Mouse (Mus musculus) cerebellum, adult 2 months (tissue): ENCODE measurements at regions not wholly inside any gene's neighbourhood (a gene's known extent, or its start where the extent isn't known, plus 50 kb on each side); places are given as distances from the start of the nearest gene placed in this dataset.
A peak's percentile ranks its signal among the peaks of the same experiment; 100 is the strongest.

Experiments used
- DNase-seq, 2 experiments: peaks; one replicate each; pipeline ENCODE4 v3.0.0; 2021
- H3K27ac ChIP-seq: fragments of 200-500 bp; 2 replicates; pipeline ENCODE4 v1.5.1; 2012; ENCODE audit warnings: low read length, control low read depth, inconsistent platforms; ENCODE audit not compliant: insufficient read depth
- H3K27me3 ChIP-seq: fragments of 200-500 bp; 2 replicates; pipeline ENCODE4 v1.6.1; 2012; ENCODE audit warnings: inconsistent platforms, mild to moderate bottlenecking, low read length, moderate library complexity; ENCODE audit not compliant: control insufficient read depth, insufficient read depth
- H3K4me1 ChIP-seq: fragments of 200-500 bp; 2 replicates; pipeline ENCODE4 v1.6.1; 2011; ENCODE audit warnings: low read length; ENCODE audit not compliant: control insufficient read depth, insufficient read depth
- H3K4me3 ChIP-seq: fragments of 200-500 bp; replicated peaks from 2 replicates; pipeline ENCODE3; 2011; ENCODE audit warnings: mild to moderate bottlenecking, low read depth, low read length, control low read depth; ENCODE audit not compliant: insufficient read depth
- CTCF ChIP-seq: fragments of 200-500 bp; IDR thresholded peaks from 2 replicates; pipeline ENCODE4 v1.5.1; 2011; ENCODE audit warnings: low read depth, mild to moderate bottlenecking, control low read depth, low read length, moderate library complexity, borderline replicate concordance; ENCODE audit not compliant: insufficient read depth
- POLR2A ChIP-seq: fragments of 200-500 bp; IDR thresholded peaks from 2 replicates; pipeline ENCODE4 v1.6.1; 2011; ENCODE audit warnings: low read length, control low read depth, borderline replicate concordance; ENCODE audit not compliant: insufficient read depth
- WGBS: fragments of 180-500 bp; shearing (Covaris S2); methylation state at CpG from one replicate; pipeline ENCODE4 v1.1.7; 2018; 5-methylcytosine and 5-hydroxymethylcytosine counted together

DNA sequence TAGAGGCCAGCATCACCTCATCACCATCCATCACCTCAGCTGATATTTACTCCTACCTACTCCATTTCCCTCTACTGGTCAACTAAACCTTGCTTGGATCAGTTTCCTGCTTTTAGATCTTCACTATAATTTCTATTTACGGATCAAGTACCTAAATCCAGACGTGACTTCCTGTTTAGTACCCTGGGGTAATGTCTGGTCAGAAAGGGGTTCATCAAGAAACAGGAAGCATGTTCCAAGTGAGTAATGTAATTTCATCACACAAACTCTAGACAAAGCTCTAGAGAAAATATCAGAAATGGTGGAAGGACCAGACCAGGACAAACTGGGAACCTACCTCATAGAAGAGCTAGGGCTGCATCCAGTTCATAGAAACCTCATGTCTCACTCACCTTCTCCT, 250.2 kb upstream of the Sash1 start:
- H3K4me3 ChIP-seq = no peak overlapping the region
- no peaks in the 10 kb centered on the region for H3K27me3 ChIP-seq
- 92% methylated on average over 2 of the region's 2 CpGs for WGBS
- no peak for DNase-seq
- no peaks in the 10 kb centered on the region for H3K4me1 ChIP-seq
- H3K27ac ChIP-seq = no peak overlapping the region
- TF ChIP-seq POLR2A (no peak), CTCF (no peak)

GRCm38 (mm10) chr10:9134293-9135021, 248.6 kb upstream of the Sash1 start:
- Histone ChIP-seq H3K27ac (no peak overlapping the region), H3K4me3 (no peak overlapping the region), H3K4me1 (no peaks in the 10 kb centered on the region), H3K27me3 (no peaks in the 10 kb centered on the region)
- no peak for TF ChIP-seq POLR2A
- no peak for TF ChIP-seq CTCF
- 60% methylated on average over 9 of the region's 9 CpGs for WGBS
- DNase-seq = no peak

GRCm38 (mm10) chr10:9130061-9130460, 244.2 kb upstream of the Sash1 start:
- DNase-seq = no peak
- WGBS = 94% methylated on average over 2 of the region's 2 CpGs
- H3K27ac ChIP-seq = no peak overlapping the region
- no peak overlapping the region for H3K4me3 ChIP-seq
- H3K27me3 ChIP-seq = no peaks in the 10 kb centered on the region
- no peaks in the 10 kb centered on the region for H3K4me1 ChIP-seq
- no peak for TF ChIP-seq POLR2A
- TF ChIP-seq CTCF = no peak

- Histone ChIP-seq H3K27me3 (no peaks in the 10 kb centered on the region), H3K27ac (no peak overlapping the region), H3K4me1 (no peaks in the 10 kb centered on the region), H3K4me3 (no peak overlapping the region)
- no peak for DNase-seq
- TF ChIP-seq CTCF = no peak
- TF ChIP-seq POLR2A = no peak
- WGBS = 38% methylated on average over 4 of the region's 4 CpGs
Measured at GRCm38 (mm10) chr10:9119249-9119648, 233.4 kb upstream of the Sash1 start.

DNA sequence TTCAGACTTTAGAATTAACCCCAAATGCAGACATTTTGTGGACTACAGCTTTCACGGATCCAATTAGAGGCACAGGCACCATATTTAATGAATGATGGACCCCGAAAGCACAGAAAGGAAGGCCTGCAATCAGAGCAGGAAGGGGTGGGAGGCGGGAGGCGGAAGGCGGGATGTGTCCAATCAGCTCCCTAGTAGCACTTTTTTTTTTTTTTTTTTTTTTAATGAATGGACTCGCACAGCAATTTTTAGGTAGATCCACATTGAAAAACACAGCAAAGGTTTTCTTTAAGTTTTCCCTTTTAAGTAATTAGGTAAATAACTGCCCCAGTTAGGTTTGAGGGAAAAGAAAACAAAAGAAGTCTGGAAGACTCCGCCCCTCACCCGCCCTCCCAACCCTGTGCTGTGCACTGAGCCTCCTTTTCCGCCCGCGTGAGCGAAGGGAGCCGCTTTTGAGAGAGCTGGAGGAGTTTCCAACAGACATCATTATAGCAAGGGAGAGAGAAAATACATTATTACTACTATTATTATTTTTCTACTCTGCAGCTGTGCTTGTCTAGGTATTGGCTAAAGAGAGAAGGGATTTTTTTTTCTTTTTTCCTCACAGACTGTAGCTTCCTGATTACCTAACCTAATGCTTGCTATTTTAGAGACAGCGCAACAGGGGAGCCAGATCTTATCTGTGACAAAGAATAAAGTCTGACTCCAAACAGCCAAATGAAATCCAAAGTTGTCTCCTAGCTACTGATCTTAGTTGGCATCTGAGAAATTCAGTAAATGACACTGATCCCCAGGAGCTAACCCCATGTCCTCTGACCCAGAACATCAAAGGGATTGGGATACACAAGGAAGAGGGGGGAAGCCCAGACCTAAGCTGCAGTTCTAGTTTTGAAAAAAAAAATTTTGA, 232.0 kb upstream of the Sash1 start:
- 4% methylated on average over 14 of the region's 14 CpGs for WGBS
- peak; percentile 13 to 21 for DNase-seq
- Histone ChIP-seq H3K27me3 (no peaks in the 10 kb centered on the region), H3K4me1 (no peaks in the 10 kb centered on the region), H3K27ac (no peak overlapping the region), H3K4me3 (peak overlapping the region; percentile 58)
- TF ChIP-seq POLR2A (no peak), CTCF (no peak)

DNA sequence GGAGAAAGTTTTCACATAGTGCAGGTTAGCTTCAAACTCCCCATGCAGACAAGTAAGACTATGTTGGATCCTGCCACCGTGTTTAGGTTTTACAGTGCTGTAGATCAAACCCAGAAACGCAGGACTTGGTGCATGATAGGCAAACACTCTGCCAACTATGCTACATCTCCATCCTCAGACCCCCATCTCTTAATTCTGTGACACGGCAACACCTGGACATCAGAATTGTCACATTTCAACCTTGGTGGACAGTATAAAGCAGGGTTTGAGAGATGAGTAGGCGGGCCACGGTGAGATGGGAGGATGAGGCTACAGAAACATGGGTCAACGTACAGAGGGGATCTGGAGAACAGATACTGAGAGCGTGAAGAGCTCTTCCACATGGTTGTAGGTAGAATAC, 231.3 kb upstream of the Sash1 start:
- peak overlapping the region; percentile 52 for H3K4me3 ChIP-seq
- H3K4me1 ChIP-seq = no peaks in the 10 kb centered on the region
- DNase-seq = peak in 1 of 2 experiments; percentile 11
- no peak for TF ChIP-seq POLR2A
- no peak for TF ChIP-seq CTCF
- WGBS = 83% methylated on average over 7 of the region's 7 CpGs
- no peak overlapping the region for H3K27ac ChIP-seq
- H3K27me3 ChIP-seq = no peaks in the 10 kb centered on the region

DNA sequence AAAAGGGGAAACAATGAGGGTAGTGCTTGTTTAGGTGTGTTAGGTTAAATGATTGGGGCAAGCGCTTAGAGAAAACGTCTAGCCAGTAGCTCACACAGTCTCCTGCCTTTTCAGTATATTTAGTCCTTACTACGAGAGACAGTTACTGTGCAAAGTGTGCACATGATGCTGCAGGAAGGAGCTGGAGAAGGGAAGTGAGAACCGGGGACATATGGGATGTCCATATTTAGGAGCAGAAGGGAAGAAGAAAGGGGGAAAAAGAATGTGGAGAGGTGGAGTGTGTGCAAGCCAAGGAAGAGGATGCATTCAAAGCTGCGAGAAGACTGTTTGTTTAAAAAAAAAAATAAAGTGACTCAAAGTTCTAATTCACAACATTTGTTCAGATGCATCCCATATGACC, 227.8 kb upstream of the Sash1 start:
- H3K27ac ChIP-seq = no peak overlapping the region
- no peak for TF ChIP-seq POLR2A
- no peak for TF ChIP-seq CTCF
- H3K4me1 ChIP-seq = no peaks in the 10 kb centered on the region
- no peaks in the 10 kb centered on the region for H3K27me3 ChIP-seq
- H3K4me3 ChIP-seq = no peak overlapping the region
- no peak for DNase-seq
- 84% methylated on average over 5 of the region's 5 CpGs for WGBS

- Histone ChIP-seq H3K27ac (no peak overlapping the region), H3K27me3 (no peaks in the 10 kb centered on the region), H3K4me3 (no peak overlapping the region), H3K4me1 (no peaks in the 10 kb centered on the region)
- WGBS = 96% methylated on average over 3 of the region's 3 CpGs
- TF ChIP-seq POLR2A (no peak), CTCF (no peak)
- no peak for DNase-seq
Measured at GRCm38 (mm10) chr10:9111051-9111450, 225.2 kb upstream of the Sash1 start.
